Mouse (Mus musculus): ENCODE measurements around the gene Pax4. TPM values are rescaled to one million over a fixed set of nuclear protein-coding genes. Genes with fewer than 3 reads are reported as not detected.

Gene Pax4
- polyA plus RNA-seq, 1 experiment = not detected

DNA sequence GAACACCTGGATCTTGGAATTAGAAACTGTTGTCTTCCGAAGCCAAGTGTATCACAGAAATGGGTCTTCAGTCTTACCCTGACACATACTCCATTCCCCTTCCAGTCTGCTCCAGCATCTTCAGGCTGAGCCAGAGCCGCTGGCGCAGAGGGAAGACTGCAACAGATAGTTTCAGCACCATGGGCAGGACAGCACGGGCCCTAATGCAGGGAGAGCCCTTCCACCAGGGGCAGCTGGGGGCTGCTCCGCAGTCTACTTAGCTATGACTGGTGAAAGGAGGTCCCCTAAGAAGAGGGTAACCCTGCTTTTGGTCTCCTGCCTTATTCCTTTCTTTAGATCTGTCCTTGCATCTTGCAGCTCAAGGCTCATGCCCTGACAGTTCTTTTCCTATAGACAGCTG, 1.3 kb upstream of the Pax4 start:
- DNase-seq (ENCODE audit: extremely low spot score in 1 of 2, low spot score in 1 of 2) = no peak

DNA sequence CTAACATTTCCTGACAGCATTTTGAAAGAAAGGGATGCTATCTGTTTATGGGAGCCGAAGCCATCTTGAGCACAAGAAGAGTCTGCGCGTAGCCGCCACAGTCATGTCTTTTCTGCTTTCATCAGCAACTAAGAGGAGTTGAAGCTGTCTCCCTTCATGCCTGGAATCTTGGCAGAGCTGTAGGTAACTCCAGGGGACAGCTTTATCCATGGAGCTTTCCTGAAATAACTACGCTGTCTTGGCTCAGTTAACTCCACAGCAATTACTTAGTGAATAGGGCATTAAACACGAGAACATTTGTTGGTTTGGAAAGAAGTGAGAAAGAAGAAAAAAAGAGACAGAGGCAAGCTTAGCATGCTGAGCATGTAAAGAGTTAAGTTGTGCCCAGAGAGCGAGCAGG, 1.2 kb downstream of the Pax4 start:
- DNase-seq (ENCODE audit: extremely low spot score in 1 of 2, low spot score in 1 of 2) = no peak

DNA sequence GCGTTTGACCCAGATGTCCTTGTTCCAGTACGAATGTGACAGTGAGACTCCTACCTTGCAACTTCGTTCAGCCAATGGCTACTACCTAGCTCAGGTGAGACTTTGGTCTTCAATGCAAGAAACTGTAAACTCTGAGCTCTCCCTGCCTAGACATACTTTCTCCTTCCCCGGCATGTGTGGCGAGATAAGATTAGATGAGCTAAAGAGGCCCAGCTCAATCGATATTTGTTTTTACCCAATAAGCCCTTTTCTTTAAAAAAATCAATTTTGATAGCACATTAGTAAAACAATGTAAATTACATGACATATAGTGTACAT, 17.7 kb downstream of the Pax4 start:
- DNase-seq (ENCODE audit: extremely low spot score in 1 of 2, low spot score in 1 of 2) = no peak

DNA sequence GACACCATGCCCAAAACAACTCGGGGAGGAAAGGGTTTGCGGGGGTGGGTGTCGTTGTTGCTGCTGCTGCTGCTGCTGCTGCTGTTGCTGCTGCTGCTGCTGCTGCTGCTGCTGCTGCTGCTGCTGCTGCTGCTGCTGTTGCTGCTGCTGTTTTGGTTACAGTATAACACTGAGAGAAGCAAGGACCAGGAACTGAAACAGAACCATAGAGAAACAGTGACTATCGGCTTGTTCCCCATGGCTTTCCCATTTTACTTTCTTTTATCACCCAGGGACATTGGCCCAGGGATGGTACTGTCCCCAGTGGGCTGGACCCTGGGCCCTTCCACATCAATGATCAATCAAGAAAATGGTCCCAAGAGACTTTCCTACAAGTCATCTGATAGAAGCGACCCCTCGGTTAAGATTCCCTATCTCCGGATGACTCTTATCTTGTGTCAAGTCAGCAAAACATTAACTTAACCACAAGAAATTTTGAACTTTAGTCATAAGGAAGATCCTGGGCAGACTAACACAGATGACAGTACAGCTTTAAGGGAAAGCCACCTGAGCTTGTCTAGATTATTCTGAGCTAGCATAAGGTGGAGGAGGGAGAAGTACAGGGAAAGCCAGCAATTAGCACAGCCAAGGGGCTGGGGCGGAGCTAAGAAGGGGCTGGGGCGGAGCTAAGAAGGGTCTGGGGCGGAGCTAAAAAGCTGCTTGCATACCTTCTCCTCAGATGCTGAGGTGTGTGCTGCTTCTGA, 18.2 kb downstream of the Pax4 start:
- DNase-seq (ENCODE audit: extremely low spot score in 1 of 2, low spot score in 1 of 2) = no peak

DNA sequence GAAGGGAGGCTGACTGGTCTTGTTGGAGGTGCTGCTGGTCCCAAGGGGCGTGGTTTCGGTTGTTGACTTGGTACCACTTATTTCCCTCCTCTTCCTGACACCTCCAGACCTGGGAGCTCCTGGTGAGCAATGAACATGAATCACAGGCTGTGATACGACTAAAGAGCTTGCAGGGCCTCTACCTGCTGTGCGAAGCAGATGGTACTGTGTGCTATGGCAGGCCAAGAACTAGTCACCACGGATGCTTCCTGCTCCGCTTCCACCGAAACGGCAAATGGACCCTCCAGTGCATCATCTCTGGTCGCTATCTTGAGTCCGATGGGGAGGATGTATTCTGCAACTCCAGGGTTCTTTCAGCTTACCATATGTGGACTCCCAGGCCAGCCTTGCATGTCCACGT, 19.3 kb downstream of the Pax4 start:
- no peak for DNase-seq (ENCODE audit: extremely low spot score in 1 of 2, low spot score in 1 of 2)

DNA sequence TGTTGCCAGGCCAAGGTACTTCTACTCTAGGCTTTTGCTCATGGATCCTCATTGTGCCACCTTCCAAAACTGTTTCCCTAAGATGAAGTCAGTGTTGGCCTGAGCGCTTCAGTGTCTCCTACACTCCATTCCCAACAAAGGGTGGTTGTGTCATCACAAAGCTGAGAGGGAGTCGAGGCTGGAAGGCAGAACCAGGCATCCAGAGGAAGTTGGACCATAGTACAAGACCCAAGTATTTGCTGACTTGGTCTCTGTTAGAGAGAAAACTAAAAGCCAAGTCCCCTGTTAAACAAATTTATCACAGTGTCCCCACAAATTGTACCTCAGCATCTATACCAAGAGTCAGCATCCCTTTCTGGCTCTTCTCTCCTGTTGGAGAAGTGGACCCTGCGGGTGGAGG, 20.9 kb downstream of the Pax4 start, which contains the start of gene Gcc1:
Gcc1 (minus strand) TSS at position 101 of the 400 bp plus-strand sequence.
- DNase-seq (ENCODE audit: extremely low spot score in 1 of 2, low spot score in 1 of 2) = no peak

DNA sequence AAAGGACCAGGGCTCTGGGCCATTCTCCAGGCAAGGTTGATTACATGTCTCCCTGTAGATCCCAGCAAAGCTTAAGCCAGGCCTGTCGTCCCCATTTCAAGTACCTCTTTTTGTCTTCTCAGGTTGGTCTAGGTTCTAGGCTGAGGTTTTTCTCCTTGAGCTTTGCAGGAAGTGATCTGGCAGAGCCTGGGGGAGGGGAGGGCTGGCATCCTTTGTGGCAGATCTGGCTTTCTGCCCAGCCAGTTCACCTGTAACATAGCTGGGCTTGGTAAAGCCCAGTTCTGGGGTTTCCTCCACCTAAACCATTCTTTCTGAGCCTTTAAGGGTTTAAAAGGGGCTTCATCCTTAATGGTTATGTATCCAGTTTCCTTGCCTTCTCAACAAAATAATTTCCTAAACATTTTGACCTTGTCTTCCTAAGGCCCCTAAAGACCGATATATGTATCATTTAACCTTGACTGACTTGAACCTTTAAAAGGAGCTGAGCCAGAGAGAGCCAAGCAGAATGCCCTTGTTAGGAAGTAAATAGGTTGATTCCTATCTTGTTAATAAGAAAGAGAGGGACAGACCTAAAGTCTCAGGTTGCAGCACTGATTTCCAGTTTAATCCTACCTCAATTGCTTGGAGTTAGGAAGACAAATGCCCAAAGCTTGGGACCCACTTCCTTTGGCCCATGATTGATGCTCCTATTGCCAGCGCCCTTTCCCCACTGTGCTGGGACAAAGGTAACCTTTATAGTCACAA, 21.9 kb downstream of the Pax4 start, which contains the start of gene Fscn3:
Fscn3 (plus strand) TSS at position 694 of the 744 bp plus-strand sequence.
- DNase-seq (ENCODE audit: extremely low spot score in 1 of 2, low spot score in 1 of 2) = no peak

DNA sequence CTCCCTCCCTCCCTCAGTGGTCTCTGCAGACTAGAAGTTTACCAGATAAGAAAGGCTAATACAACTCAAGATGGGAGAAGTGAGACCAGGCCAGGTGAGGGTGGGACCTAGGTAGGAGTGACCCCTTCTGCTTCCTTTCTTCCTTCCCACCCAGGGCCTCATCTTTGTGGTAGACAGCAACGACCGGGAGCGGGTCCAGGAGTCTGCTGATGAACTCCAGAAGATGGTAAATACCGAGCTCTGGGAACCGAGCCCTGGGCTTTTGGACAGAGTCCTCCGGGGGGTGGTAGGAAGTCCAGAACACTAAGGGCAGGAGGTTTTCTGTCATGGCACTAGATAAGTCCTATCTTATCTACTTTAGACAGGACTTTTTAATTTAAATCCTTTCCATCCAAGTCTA, 24.1 kb downstream of the Pax4 start:
- no peak for DNase-seq (ENCODE audit: extremely low spot score in 1 of 2, low spot score in 1 of 2)

DNA sequence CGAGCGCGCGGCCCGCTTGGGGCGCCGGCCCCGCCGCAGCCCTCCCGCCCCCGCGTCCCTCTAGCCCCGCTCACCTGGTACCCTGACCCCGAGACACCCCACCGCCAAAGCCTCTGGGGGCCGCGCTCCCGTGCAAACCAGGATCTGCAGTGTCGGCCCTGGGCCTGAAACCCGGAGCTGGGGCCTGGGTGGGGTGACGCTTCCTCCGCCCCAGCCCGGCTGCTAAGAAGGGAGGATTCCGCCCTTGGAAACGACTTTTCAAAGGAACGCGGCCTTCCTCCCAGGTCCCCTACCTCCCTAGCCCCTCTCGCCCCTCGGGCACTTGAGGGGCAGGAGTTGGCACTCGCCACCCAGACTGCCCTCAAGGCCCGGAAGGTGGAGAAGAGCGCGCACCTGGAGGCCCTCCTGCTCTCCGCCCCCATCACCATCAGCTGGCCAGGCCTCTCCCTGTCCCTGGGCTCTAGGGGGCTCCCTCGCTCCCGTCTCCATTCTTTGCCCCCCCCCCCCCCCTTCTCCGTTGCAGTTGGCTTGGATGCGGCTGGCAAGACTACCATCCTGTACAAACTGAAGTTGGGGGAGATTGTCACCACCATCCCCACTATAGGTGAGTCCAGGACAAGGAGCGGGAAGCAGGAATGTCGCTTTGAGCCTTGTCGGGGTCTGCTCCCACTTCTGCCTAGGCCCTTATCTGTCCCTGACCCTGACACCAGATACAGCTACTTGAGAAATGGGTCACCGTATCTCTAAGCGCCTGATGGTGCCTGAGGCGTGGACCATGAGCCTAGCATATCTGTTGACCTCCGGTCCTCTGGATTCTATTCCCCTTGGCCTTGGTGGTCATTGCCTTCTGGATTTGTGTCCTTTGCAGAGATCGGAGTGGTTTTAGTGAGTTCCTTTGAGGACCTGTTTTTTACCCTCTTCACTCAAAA, 25.1 kb downstream of the Pax4 start:
- DNase-seq (ENCODE audit: extremely low spot score in 1 of 2, low spot score in 1 of 2) = peak; percentile 34 to 52

DNA sequence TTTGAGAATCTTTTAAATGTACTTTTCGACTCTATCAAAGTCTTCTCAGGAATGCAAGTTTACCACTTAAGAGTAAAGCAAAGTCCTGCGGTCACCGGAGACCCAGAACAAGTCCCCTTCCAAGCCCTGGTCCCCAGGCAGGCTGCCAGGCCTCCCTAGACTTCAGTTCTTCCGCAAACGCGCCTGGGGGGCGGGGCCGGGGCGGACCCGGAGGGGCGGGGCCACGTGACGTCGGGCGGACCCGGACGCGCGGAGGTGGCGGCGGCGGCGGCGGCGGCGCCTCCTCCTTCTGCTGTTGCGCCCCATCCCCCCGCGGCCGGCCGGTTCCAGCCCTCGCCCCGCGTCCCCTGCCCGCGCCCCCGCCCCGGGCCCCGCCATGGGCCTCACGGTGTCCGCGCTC, 25.8 kb downstream of the Pax4 start, which contains the start of gene Arf5:
Arf5 (plus strand) TSS at position 248 of the 400 bp plus-strand sequence.
- peak; percentile 76 to 95 for DNase-seq (ENCODE audit: extremely low spot score in 1 of 2, low spot score in 1 of 2)

DNA sequence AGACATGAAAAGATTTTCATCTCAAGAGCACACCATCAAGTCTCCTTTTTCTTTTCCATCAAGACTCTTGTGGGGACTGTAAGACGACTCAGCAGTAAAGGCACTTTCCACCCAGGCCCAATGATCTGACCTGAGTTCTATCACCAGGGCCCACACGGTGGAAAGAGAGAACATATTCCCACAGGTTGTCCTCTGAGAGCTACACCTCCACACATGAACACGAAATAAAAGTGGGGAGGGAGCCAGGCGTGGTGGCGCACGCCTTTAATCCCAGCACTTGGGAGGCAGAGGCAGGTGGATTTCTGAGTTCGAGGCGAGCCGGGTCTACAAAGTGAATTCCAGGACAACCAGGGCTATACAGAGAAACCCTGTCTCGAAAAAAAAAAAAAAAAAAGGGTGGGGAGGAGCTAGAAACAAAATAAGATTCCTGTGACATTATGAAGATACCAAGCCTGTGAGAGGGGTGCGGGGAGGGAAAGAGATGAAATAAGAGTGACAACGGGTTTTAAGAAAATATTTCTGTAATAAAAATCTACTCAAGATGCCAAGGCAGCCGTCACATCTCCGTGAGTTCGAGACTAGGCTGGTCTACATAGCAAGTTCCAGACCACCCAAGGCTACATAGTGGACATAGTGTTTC, 26.4 kb downstream of the Pax4 start:
- DNase-seq (ENCODE audit: extremely low spot score in 1 of 2, low spot score in 1 of 2) = peak in 1 of 2 experiments; percentile 33

DNA sequence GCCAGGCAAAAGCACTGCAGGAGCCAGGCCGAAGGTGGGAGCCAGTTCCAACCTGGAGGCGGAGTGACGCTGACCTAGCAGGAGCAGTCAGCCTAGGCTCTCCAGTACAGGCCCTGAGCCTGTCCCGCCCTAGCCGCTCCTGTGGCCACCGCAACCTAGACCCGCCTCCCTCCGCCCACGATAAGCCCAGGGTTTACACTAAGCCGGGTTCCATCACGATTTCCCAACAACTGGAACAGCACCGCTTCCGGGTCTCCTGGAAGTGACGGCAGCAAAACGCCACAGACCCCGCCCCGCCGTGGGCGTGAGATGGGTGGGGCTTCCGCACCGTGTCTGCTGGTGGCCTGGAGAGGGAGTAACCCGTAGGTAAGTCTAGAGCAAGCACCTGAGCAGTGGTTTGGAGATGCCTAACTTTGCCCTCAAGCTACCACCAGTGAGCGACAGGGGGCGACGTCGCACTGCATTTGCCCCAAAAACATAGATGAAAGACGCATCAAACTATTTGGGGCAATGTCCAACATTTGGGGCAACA, 27.6 kb downstream of the Pax4 start:
- peak; percentile 90 to 97 for DNase-seq (ENCODE audit: extremely low spot score in 1 of 2, low spot score in 1 of 2)

DNA sequence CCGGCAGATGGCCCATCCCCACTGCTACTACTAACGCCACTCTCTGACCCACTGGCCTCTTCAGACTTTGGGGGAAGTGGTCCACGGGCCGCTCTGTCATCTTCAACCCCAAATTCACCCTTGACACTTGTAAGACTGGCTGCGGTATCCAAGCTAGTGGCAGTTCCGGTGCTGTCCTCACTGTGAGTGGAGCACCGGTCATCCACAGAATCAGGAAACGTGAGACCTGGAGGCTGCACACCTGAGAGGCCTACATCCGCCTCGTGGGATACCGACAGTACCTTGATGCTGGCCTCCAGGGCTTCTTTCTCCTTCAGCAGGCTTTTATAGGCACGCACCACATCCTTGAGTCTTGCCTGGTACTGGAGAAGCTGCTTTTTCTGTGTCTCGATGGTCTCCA, 28.3 kb downstream of the Pax4 start:
- no peak for DNase-seq (ENCODE audit: extremely low spot score in 1 of 2, low spot score in 1 of 2)

DNA sequence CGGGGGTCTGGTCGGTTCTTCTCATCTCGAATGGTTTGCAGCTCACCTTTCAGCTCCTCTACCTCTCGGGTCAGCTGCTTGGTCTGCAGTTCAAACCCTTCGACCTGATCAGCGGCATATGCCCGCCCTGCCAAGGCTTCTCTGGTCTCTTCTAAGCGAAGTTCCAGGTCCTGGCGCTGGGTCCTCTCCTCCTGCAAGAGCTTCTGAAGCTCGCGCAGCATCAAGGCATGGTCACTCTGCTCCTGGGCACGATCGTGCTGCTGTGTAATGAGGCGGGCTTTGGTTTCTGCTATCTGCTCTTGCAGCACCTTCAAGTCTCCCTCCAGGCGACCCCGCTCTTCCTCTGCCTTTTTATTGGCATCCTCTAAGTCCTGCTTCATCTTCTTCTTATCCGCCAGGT, 28.8 kb downstream of the Pax4 start:
- no peak for DNase-seq (ENCODE audit: extremely low spot score in 1 of 2, low spot score in 1 of 2)

DNA sequence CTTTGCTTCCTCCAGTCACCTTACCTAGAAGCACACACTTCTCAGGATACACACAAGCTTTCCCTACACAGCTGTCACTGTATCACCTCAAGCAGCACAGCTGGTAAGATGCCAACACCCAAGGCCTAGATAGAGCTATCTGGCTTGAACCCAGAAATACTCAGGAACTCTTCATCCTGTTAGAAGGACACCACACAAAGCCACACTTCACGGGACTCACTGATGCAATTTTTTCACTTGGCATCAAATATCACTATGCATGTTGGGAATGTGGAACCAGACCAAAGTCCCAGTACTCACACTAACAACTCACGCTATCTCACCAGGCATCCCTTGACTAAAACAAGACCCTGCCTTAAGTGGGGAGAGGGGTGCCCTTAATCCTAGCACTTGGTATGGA, 29.5 kb downstream of the Pax4 start:
- no peak for DNase-seq (ENCODE audit: extremely low spot score in 1 of 2, low spot score in 1 of 2)

DNA sequence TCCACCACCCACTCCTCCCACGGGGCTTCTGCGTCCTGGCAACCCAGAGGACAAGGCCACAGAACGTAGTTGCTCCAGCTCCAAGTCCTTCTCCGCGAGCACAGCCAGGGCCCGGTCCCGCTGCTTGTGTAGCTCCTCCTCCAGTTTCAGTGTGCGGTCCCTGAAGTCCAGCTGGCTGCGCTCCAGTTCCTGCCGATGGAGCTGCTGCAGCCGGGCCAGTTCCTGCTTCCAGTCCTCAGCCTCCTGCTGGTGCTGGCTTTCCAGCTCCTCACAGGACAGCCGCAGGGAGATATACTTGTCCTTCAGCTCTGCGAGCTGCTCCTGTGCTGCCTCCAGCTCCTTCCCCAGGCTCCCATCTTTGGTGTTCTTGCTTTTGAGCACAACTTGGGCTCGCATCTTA, 30.7 kb downstream of the Pax4 start:
- peak in 1 of 2 experiments; percentile 42 for DNase-seq (ENCODE audit: extremely low spot score in 1 of 2, low spot score in 1 of 2)

DNA sequence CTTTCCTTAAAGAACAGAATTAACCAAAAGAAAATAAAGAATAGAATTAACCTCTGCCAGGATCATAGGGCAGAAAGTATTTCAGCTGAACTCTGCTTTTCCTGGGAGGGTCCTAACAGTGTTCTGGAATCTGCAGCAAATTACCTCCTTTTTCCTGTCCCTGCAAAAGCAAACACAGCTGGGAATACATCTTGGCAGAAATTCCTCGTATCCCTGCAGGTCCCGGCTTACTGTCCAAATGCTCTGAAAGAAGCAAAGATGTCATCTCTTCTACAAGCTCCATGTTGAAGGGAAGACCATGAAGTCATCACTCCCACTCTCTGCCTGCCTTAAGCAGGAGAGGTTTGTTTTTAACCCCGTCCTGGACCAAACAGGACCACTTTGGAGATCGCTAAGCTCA, 32.2 kb downstream of the Pax4 start:
- DNase-seq (ENCODE audit: extremely low spot score in 1 of 2, low spot score in 1 of 2) = no peak

DNA sequence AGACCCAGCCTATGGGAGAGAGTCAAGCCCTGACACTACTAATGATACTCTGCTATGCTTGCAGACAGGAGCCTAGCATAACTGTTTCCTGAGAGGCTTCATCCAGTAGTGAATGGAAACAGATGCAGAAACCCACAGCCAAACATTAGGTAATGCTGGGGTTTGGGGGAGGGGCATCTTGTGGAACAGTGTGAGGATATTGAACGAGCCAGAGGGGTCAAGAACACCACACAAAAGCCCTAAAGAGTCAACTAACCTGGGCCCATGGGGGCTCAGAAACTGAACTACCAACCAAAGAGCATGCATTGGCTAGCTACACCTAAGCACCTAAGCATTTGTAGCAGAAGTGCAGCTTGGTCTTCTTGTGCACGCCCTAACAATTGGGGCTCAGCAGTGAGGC, 37.9 kb downstream of the Pax4 start:
- no peak for DNase-seq (ENCODE audit: extremely low spot score in 1 of 2, low spot score in 1 of 2)

DNA sequence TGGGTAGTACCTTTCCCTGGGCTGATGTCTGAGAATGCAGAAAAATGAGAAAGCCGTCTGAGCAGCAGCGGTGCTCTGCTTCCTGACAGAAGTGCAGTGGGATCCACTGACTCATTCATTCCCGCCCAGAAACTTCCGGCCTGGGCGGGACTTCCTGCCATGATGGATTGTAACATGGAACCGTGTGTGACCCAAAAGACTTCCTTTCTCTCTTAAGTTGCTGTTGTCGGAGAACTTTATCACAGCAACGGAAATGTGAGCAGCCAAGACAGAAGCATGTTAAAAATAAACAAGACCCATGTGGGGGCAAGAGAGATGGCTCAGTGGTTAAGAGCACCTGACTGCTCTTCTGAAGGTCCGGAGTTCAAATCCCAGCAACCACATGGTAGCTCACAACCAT, 39.1 kb downstream of the Pax4 start:
- DNase-seq (ENCODE audit: extremely low spot score in 1 of 2, low spot score in 1 of 2) = no peak

DNA sequence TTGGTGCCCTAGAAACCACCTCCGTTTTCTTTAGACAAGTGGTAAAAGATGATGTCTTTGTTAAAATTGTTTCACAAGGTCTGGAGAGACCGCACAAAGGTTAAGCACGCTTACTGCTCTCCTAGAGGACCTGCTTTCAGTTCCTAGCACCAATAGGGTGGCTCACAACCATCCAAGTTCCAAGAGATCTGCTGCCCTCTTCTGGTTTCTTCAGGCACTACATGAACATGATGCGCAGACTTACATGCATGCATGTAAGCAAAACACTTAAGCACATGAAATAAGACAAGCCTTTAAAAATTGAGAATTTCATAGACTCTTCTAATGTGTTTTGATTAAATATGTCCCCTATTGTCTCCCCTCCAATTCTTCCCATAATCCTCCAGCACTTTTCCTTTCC, 49.4 kb downstream of the Pax4 start:
- no peak for DNase-seq (ENCODE audit: extremely low spot score in 1 of 2, low spot score in 1 of 2)

Data from frontal cortex, adult 2 months (tissue).